Mouse (Mus musculus): Measurements from ENCODE around the gene Skiv2l. TPM values are rescaled to one million over a fixed set of nuclear protein-coding genes. Genes with fewer than 3 reads are reported as not detected.

Skiv2l gene
- polyA plus RNA-seq, 1 experiment from 2014 or later = 24.3 TPM

DNA sequence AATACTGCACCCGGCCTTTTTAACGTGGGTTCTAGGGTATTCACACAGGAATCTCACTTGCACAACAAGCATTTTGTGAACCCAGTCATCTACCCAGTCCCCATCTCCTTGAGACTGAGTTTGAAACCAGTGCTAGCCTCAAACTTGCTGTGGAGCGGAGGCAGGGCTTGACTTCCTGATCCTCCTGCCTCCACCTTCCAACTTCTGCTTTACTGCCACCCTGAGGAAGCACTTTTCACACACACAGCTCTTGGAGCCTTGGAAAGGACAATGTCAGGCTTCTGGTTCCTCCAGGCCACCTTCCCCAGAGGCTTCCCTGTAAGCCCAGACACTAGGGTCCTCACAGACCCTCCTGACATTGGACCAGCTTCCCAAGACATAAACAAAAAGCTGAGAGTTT is 33.3 kb upstream of the Skiv2l start:
- ATAC-seq (replicated peaks; ENCODE audit: insufficient number of reproducible peaks, low FRiP score, low TSS enrichment) = no peak
- no peak overlapping the region for H3K9ac ChIP-seq (ENCODE audit: low read depth, low read length)
- peaks cover 8% of the 10 kb centered on the region; the same call in 1 of the 2 replicates for H3K4me1 ChIP-seq (ENCODE audit: control insufficient read depth, insufficient read depth, low read length)
- H3K4me3 ChIP-seq (ENCODE audit: low read depth, low read length) = no peak overlapping the region
- H3K9me3 ChIP-seq (replicated peaks; ENCODE audit: control insufficient read depth, low read length) = no peaks in the 10 kb centered on the region
- no peak overlapping the region for H3K4me2 ChIP-seq
- H3K27me3 ChIP-seq (ENCODE audit: control insufficient read depth, insufficient read depth, low read length) = no peaks in the 10 kb centered on the region; the same call in 1 of the 2 replicates
- no peaks in the 10 kb centered on the region for H3K36me3 ChIP-seq (ENCODE audit: control insufficient read depth, insufficient read depth, low read length)
- no peak overlapping the region for H3K27ac ChIP-seq (ENCODE audit: low read depth, low read length)
- 69% methylated on average over 3 of the region's 3 CpGs for WGBS (ENCODE audit: insufficient replicate concordance)

DNA sequence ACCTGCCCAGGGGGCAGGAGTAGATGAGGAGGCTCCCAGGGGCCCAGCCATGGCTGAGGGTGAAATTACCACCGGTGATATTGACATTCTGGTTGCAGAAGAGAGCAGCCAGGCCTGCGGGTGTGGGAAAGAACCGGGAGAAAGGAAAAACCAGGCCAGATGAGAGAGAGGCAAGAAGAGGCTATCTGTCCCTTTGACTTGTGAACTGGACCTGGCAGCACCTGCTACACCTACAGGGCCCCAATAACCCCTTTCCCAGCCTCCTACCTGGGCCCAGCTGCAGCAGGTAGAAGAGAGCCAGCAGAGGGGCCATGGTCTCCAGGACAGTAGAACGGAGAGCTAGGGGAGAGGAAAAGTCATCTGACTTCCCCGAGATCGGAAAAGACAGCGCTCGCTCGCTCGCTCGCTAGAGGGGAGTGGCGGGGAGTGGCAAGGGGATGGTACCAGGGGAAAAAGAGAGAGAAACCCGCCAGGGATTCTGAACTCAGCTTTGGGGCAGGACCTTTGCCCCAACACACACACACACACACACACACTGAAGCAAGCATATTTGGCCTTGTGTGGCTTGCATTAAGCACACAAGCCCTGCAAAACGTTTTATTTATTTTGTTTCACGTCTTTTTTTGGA is 31.8 kb upstream of the Skiv2l start, which contains the start of gene Gm20547:
Gm20547 (minus strand) TSS at position 360 of the 628 bp plus-strand sequence.
- no peak for ATAC-seq (replicated peaks; ENCODE audit: insufficient number of reproducible peaks, low FRiP score, low TSS enrichment)
- no peaks in the 10 kb centered on the region for H3K36me3 ChIP-seq (ENCODE audit: control insufficient read depth, insufficient read depth, low read length)
- H3K9me3 ChIP-seq (replicated peaks; ENCODE audit: control insufficient read depth, low read length) = no peaks in the 10 kb centered on the region
- no peaks in the 10 kb centered on the region; the same call in 1 of the 2 replicates for H3K27me3 ChIP-seq (ENCODE audit: control insufficient read depth, insufficient read depth, low read length)
- peak within 1 kb of the TSS; percentile 8; the same call in 1 of the 2 replicates for H3K9ac ChIP-seq (ENCODE audit: low read depth, low read length)
- H3K4me3 ChIP-seq (ENCODE audit: low read depth, low read length) = 0 out of 2 replicates have a peak within 1 kb of the TSS, but pooled peaks have one; percentile 0
- WGBS (ENCODE audit: insufficient replicate concordance) = 12% methylated on average over 15 of the region's 15 CpGs
- H3K27ac ChIP-seq (ENCODE audit: low read depth, low read length) = no peak within 1 kb of the TSS
- peak within 1 kb of the TSS; percentile 36 for H3K4me2 ChIP-seq
- H3K4me1 ChIP-seq (ENCODE audit: control insufficient read depth, insufficient read depth, low read length) = peaks cover 8% of the 10 kb centered on the region; the same call in 1 of the 2 replicates

DNA sequence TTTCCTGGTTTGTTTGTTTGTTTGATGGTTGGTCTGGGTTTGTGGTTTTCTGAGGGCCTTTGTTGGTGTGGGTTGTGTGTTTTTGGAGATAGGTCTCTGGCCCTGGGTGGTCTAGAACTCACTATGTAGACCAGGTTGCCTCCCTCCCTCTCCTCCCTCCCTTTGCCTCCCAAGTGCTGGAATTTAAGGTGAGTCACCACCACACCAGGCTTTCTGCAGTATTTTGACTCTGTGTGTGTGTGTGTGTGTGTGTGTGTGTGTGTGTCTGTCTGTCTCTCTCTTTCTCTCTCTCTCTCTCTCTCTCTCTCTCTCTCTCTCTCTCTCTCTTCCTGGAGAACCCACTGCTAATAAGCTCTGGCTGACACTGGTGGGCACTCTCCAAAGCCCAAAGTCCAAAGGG is 31.2 kb upstream of the Skiv2l start:
- no peak for ATAC-seq (replicated peaks; ENCODE audit: insufficient number of reproducible peaks, low FRiP score, low TSS enrichment)
- H3K36me3 ChIP-seq (ENCODE audit: control insufficient read depth, insufficient read depth, low read length) = no peaks in the 10 kb centered on the region
- no peak overlapping the region for H3K4me3 ChIP-seq (ENCODE audit: low read depth, low read length)

DNA sequence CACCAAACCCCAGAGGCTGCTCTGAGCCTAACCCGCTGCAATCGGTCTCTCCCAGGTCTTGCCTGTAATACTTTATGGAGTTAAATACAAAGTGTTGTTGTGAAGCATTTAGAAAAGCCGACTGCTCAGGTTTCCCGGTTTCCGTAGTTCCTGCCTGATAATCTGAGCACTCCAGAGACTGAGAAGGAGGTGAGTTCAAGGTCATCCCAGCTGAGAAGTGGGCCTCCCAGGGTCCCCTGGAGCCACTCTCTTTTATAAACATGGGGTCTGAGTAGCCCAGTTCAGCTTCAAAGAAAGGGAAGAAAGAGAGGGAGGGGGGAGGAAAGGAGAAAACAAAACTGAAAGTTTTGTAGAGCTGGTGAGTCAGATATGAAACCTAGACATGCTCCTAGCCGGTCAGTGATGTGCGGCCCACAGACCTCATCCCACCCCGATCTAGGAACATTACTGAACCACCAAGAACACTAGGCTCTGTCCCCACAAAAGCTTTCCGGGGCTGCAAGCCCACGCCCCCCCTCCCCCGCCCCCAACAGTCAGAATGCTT is 29.4 kb upstream of the Skiv2l start, which contains the start of gene Zbtb12:
Zbtb12 (plus strand) TSS at position 148 of the 544 bp plus-strand sequence.
- H3K4me2 ChIP-seq = no peak within 1 kb of the TSS
- H3K9ac ChIP-seq (ENCODE audit: low read depth, low read length) = peak within 1 kb of the TSS; percentile 39; the same call in 1 of the 2 replicates
- ATAC-seq (replicated peaks; ENCODE audit: insufficient number of reproducible peaks, low FRiP score, low TSS enrichment) = no peak
- peaks cover 8% of the 10 kb centered on the region; the same call in 1 of the 2 replicates for H3K4me1 ChIP-seq (ENCODE audit: control insufficient read depth, insufficient read depth, low read length)
- H3K4me3 ChIP-seq (ENCODE audit: low read depth, low read length) = no peak within 1 kb of the TSS
- no peaks in the 10 kb centered on the region for H3K9me3 ChIP-seq (replicated peaks; ENCODE audit: control insufficient read depth, low read length)
- H3K36me3 ChIP-seq (ENCODE audit: control insufficient read depth, insufficient read depth, low read length) = no peaks in the 10 kb centered on the region
- no peaks in the 10 kb centered on the region; the same call in 1 of the 2 replicates for H3K27me3 ChIP-seq (ENCODE audit: control insufficient read depth, insufficient read depth, low read length)
- WGBS (ENCODE audit: insufficient replicate concordance) = 55% methylated on average over 11 of the region's 11 CpGs
- H3K27ac ChIP-seq (ENCODE audit: low read depth, low read length) = no peak within 1 kb of the TSS

More for the DNA sequence above, 31.2 kb upstream of the Skiv2l start:
- Histone ChIP-seq H3K4me1 (ENCODE audit: control insufficient read depth, insufficient read depth, low read length) (peaks cover 8% of the 10 kb centered on the region; the same call in 1 of the 2 replicates), H3K27me3 (ENCODE audit: control insufficient read depth, insufficient read depth, low read length) (no peaks in the 10 kb centered on the region; the same call in 1 of the 2 replicates), H3K27ac (ENCODE audit: low read depth, low read length) (no peak overlapping the region), H3K4me2 (no peak overlapping the region), H3K9ac (ENCODE audit: low read depth, low read length) (no peak overlapping the region), H3K9me3 (replicated peaks; ENCODE audit: control insufficient read depth, low read length) (no peaks in the 10 kb centered on the region)

DNA sequence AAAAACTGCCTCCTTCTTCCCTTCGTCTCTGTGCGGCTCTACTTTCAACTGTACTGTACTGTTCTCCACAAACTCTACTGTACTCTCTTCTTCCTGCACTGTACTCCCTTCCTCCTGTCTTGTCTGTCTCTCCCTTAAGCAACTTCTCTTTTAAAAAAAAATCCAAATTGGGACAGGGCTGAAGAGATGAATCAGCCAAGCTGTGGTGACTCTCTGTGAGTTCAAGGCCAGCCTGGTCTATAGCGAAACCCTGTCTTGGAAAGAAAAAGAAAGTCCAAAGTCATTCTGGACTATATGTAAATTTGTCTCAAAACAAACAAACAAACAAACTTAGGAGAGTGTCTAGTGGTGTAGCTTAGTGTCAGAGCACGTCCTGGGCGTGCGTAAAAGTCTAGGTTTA is 24.3 kb upstream of the Skiv2l start:
- H3K9me3 ChIP-seq (replicated peaks; ENCODE audit: control insufficient read depth, low read length) = no peaks in the 10 kb centered on the region
- H3K9ac ChIP-seq (ENCODE audit: low read depth, low read length) = no peak overlapping the region
- no peak overlapping the region for H3K4me2 ChIP-seq
- no peak overlapping the region for H3K27ac ChIP-seq (ENCODE audit: low read depth, low read length)
- no peak overlapping the region for H3K4me3 ChIP-seq (ENCODE audit: low read depth, low read length)
- H3K36me3 ChIP-seq (ENCODE audit: control insufficient read depth, insufficient read depth, low read length) = no peaks in the 10 kb centered on the region
- no peaks in the 10 kb centered on the region for H3K27me3 ChIP-seq (ENCODE audit: control insufficient read depth, insufficient read depth, low read length)
- peaks cover 2% of the 10 kb centered on the region; the same call in 1 of the 2 replicates for H3K4me1 ChIP-seq (ENCODE audit: control insufficient read depth, insufficient read depth, low read length)
- ATAC-seq (replicated peaks; ENCODE audit: insufficient number of reproducible peaks, low FRiP score, low TSS enrichment) = no peak
- WGBS (ENCODE audit: insufficient replicate concordance) = 88% methylated on average over 6 of the region's 6 CpGs

DNA sequence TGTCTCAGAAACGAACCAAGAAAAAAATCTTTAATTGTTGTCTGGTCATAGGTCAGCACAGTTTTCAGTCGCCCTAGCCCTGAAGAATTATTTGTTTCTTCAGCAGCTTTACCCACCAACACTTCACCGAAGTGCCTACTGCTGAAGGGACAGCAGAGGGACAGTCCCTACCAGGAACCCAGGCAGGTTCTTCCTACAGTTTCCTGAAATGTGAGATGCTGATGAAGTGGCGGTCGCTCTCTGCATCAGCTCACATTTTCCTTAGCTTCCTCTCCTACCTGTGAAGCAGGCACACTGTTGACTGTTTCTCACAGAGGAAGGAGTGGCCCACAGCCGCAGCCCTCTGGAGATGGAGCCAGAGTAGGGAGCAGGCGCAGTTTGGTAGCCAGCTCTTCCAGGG is 16.0 kb upstream of the Skiv2l start:
- H3K4me2 ChIP-seq = no peak overlapping the region
- H3K27ac ChIP-seq (ENCODE audit: low read depth, low read length) = no peak overlapping the region
- H3K9me3 ChIP-seq (replicated peaks; ENCODE audit: control insufficient read depth, low read length) = no peaks in the 10 kb centered on the region
- no peaks in the 10 kb centered on the region for H3K36me3 ChIP-seq (ENCODE audit: control insufficient read depth, insufficient read depth, low read length)
- H3K27me3 ChIP-seq (ENCODE audit: control insufficient read depth, insufficient read depth, low read length) = peaks cover 9% of the 10 kb centered on the region
- H3K4me1 ChIP-seq (ENCODE audit: control insufficient read depth, insufficient read depth, low read length) = no peaks in the 10 kb centered on the region
- no peak for ATAC-seq (replicated peaks; ENCODE audit: insufficient number of reproducible peaks, low FRiP score, low TSS enrichment)
- H3K9ac ChIP-seq (ENCODE audit: low read depth, low read length) = no peak overlapping the region
- no peak overlapping the region for H3K4me3 ChIP-seq (ENCODE audit: low read depth, low read length)
- WGBS (ENCODE audit: insufficient replicate concordance) = 59% methylated on average over 7 of the region's 7 CpGs

DNA sequence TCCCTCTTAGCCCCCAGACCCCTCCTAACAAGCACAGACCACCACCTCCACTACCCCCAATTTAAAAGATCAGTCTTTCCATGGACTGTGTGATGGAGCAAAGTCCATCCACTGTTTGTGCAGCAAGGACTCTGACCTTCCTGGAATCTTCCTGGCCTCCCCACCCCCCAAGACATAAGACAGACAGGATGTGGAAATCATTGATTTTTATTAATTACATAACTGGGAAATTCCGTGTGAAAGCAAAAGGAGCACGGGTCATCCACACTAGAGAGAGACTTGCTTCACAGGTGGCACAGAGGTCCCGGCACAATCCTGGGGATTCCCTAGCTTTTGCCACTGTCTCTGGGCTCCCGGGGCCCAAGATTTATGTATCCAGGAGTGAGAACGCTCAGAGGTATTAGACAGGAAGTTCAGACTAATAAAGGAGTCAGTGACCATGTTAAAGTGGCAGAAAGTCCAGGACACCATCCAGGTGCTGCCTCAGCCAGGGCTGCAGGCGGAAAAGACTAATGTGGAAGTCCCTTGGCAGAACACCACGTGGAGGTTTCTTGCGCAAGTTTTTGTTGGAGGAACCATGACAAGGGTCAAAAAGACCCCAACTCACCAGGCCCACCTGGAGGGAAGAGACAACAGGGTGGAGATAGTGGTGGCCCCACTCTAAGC is 12.5 kb upstream of the Skiv2l start, which contains the start of gene Cfb:
Cfb (minus strand) TSS at position 103 of the 666 bp plus-strand sequence.
- no peak within 1 kb of the TSS for H3K27ac ChIP-seq (ENCODE audit: low read depth, low read length)
- no peak within 1 kb of the TSS for H3K4me2 ChIP-seq
- no peak within 1 kb of the TSS for H3K9ac ChIP-seq (ENCODE audit: low read depth, low read length)
- H3K36me3 ChIP-seq (ENCODE audit: control insufficient read depth, insufficient read depth, low read length) = no peaks in the 10 kb centered on the region
- H3K4me1 ChIP-seq (ENCODE audit: control insufficient read depth, insufficient read depth, low read length) = no peaks in the 10 kb centered on the region
- no peak within 1 kb of the TSS for H3K4me3 ChIP-seq (ENCODE audit: low read depth, low read length)
- peaks cover 9% of the 10 kb centered on the region for H3K27me3 ChIP-seq (ENCODE audit: control insufficient read depth, insufficient read depth, low read length)
- H3K9me3 ChIP-seq (replicated peaks; ENCODE audit: control insufficient read depth, low read length) = no peaks in the 10 kb centered on the region
- no peak for ATAC-seq (replicated peaks; ENCODE audit: insufficient number of reproducible peaks, low FRiP score, low TSS enrichment)
- WGBS (ENCODE audit: insufficient replicate concordance) = 64% methylated on average over 8 of the region's 8 CpGs

DNA sequence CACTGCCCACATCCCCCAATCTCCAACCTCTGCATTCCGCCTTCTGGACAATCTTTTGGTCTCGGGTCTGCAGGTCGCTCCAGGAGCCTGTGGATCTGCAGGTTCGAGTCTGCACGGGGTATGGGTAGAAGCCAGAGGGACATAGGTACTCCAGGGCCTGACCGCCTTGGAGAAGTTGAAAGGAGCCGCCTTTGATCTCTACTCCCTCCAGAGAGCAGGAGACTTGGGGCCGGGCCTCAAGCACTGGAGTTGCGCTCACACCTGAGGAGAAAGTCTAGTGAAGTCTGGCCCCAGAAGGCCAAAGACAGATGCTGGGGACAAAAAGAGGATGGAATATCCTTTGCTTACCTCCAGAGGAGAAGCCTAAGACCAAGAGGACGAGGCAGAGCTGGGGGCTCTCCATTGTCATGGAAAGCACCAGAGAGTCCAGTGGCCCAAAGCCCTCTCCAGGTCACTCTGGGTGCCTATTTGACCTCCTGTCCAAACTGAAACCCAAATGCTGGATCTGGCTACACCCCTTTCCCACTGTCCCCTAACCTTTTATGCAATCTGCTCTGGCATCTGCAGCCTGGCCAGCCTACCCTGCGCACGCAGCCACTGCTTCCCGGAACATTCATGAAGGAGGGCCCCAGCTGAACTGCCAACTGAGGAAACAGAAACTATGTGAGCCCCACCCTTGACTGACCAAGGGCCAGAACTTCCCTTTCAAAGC is 11.8 kb upstream of the Skiv2l start:
- H3K9me3 ChIP-seq (replicated peaks; ENCODE audit: control insufficient read depth, low read length) = no peaks in the 10 kb centered on the region
- peaks cover 9% of the 10 kb centered on the region for H3K27me3 ChIP-seq (ENCODE audit: control insufficient read depth, insufficient read depth, low read length)
- ATAC-seq (replicated peaks; ENCODE audit: insufficient number of reproducible peaks, low FRiP score, low TSS enrichment) = no peak
- no peak overlapping the region for H3K4me2 ChIP-seq
- H3K36me3 ChIP-seq (ENCODE audit: control insufficient read depth, insufficient read depth, low read length) = no peaks in the 10 kb centered on the region
- WGBS (ENCODE audit: insufficient replicate concordance) = 66% methylated on average over 13 of the region's 13 CpGs
- no peak overlapping the region for H3K27ac ChIP-seq (ENCODE audit: low read depth, low read length)
- H3K4me3 ChIP-seq (ENCODE audit: low read depth, low read length) = no peak overlapping the region
- H3K4me1 ChIP-seq (ENCODE audit: control insufficient read depth, insufficient read depth, low read length) = no peaks in the 10 kb centered on the region
- no peak overlapping the region for H3K9ac ChIP-seq (ENCODE audit: low read depth, low read length)

Measured in heart, embryonic 11.5 days (tissue).